Mouse (Mus musculus): ENCODE data around the gene Grb7. TPM values are rescaled to one million over a fixed set of nuclear protein-coding genes. Genes with fewer than 3 reads are reported as not detected.

Gene Grb7
- total and polyA plus RNA-seq, 3 experiments = not detected

GRCm38 (mm10) chr11:98437441-98437840 lies 8.8 kb upstream of the Grb7 start:
- H3K36me3 ChIP-seq (replicated peaks) = peaks cover 18% of the 10 kb centered on the region
- peaks cover 21% of the 10 kb centered on the region for H3K27me3 ChIP-seq (ENCODE audit: insufficient read depth, low read length)
- no peaks in the 10 kb centered on the region for H3K9me3 ChIP-seq (replicated peaks)
- DNase-seq (ENCODE audit: low spot score) (no peak), ATAC-seq (ENCODE audit: extremely low read depth, insufficient number of reproducible peaks, low FRiP score, poor library complexity, severe bottlenecking) (no peak)
- H3K4me1 ChIP-seq (ENCODE audit: insufficient read depth, low read depth, low read length) = peaks cover 12% of the 10 kb centered on the region
- H3K4me3 ChIP-seq (ENCODE audit: low read depth, low read length) = peak overlapping the region; percentile 86; the same call in 1 of the 2 replicates
- TF ChIP-seq POLR2AphosphoS5 (IDR thresholded peaks at IDR 0.05; ENCODE audit: insufficient replicate concordance, low read depth, low read length) (no peak), GATA2 (IDR thresholded peaks at IDR 0.05; ENCODE audit: borderline replicate concordance, low read depth, low read length) (no peak), GATA1 (IDR thresholded peaks at IDR 0.05; ENCODE audit: borderline replicate concordance, low read length) (no peak), CTCF (IDR thresholded peaks at IDR 0.05; ENCODE audit: low read depth, low read length) (no peak), TAL1 (conservative IDR thresholded peaks at IDR 0.05; ENCODE audit: low read depth, low read length) (no peak)

DNA sequence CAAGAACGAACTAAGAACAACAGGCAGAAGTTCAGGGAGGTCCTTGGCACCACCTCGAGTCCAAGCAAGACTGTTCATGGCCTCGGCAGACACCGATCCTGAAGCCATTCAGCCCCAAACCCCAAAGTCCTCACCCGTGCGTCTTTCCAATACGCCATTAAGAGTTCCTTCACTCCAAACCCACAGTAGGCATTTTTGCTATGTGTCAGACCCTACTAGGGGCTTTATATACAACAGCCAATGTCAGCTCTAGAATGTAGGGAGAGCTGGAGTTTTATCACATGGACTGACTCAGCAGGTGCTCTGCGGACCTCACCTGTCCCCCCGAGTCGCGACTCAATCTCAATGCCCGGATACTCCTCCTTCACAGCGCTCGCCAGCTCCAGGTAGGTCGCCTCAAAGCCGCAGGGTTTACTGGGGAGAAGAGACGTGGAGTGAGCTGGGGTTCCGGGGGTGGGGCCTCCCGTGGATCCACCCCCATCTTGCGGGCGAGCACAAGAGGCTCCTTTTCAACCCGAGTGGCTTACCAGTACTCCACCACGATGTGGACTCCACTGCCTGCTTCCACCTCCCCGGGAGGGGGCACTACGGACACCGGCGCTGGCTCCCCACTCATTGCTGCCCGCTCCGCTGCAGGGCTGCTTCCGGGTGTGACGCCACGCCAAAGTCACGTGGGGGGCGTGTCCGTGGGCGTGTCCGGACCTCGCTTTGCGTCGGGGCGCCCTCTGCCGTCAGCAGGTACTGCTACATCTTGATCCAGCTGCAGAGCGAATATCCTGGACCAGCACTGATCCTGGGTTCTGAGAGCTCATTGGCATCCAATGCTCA lies 7.6 kb upstream of the Grb7 start, which contains the start of gene Mien1:
Mien1 (minus strand) TSS at position 661 of the 828 bp plus-strand sequence.
- Histone ChIP-seq H3K27me3 (ENCODE audit: insufficient read depth, low read length) (peaks cover 13% of the 10 kb centered on the region; the same call in 1 of the 2 replicates), H3K4me3 (ENCODE audit: low read depth, low read length) (peak within 1 kb of the TSS; percentile 86), H3K4me1 (ENCODE audit: insufficient read depth, low read depth, low read length) (peaks cover 12% of the 10 kb centered on the region), H3K36me3 (replicated peaks) (peaks cover 18% of the 10 kb centered on the region), H3K9me3 (replicated peaks) (no peaks in the 10 kb centered on the region)
- peak; percentile 90 for DNase-seq (ENCODE audit: low spot score)
- ATAC-seq (ENCODE audit: extremely low read depth, insufficient number of reproducible peaks, low FRiP score, poor library complexity, severe bottlenecking) = peak; percentile 78
- TF ChIP-seq TAL1 (conservative IDR thresholded peaks at IDR 0.05; ENCODE audit: low read depth, low read length) = no peak
- TF ChIP-seq CTCF (IDR thresholded peaks at IDR 0.05; ENCODE audit: low read depth, low read length) = peak; percentile 59
- TF ChIP-seq GATA1 (IDR thresholded peaks at IDR 0.05; ENCODE audit: borderline replicate concordance, low read length) = no peak
- no peak for TF ChIP-seq POLR2AphosphoS5 (IDR thresholded peaks at IDR 0.05; ENCODE audit: insufficient replicate concordance, low read depth, low read length)
- no peak for TF ChIP-seq GATA2 (IDR thresholded peaks at IDR 0.05; ENCODE audit: borderline replicate concordance, low read depth, low read length)

GRCm38 (mm10) chr11:98443688-98444087 lies 2.5 kb upstream of the Grb7 start:
- Histone ChIP-seq H3K4me1 (ENCODE audit: insufficient read depth, low read depth, low read length) (peaks cover 10% of the 10 kb centered on the region), H3K9me3 (replicated peaks) (no peaks in the 10 kb centered on the region), H3K27me3 (ENCODE audit: insufficient read depth, low read length) (peaks cover 38% of the 10 kb centered on the region), H3K36me3 (replicated peaks) (no peaks in the 10 kb centered on the region), H3K4me3 (ENCODE audit: low read depth, low read length) (no peak overlapping the region)
- ATAC-seq (ENCODE audit: extremely low read depth, insufficient number of reproducible peaks, low FRiP score, poor library complexity, severe bottlenecking) = no peak
- TF ChIP-seq CTCF (IDR thresholded peaks at IDR 0.05; ENCODE audit: low read depth, low read length) (no peak), GATA1 (IDR thresholded peaks at IDR 0.05; ENCODE audit: borderline replicate concordance, low read length) (no peak)
- DNase-seq (ENCODE audit: low spot score) = no peak

DNA sequence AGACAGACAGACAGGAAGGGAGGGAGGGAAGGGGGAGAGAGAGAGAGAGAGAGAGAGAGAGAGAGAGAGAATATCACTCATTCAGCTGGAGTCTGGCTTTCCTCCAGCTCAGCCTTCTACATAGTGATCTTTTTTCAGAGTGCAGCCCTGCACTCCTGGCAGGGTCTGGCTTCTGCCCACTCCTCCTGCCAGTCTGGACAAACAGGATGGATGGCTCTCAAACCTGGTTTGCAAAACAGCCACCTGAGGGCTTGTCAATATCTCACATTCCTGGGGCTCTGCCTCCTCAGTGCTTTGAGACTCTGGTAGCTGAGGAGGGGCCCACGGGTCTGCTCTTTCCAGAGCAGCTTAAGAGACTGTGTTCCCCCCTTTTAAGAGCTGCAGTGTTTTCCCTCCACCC lies 956 bp upstream of the Grb7 start:
- Histone ChIP-seq H3K9me3 (replicated peaks) (no peaks in the 10 kb centered on the region), H3K27me3 (ENCODE audit: insufficient read depth, low read length) (peaks cover 48% of the 10 kb centered on the region), H3K4me3 (ENCODE audit: low read depth, low read length) (no peak overlapping the region), H3K36me3 (replicated peaks) (no peaks in the 10 kb centered on the region), H3K4me1 (ENCODE audit: insufficient read depth, low read depth, low read length) (peaks cover 9% of the 10 kb centered on the region)
- ATAC-seq (ENCODE audit: extremely low read depth, insufficient number of reproducible peaks, low FRiP score, poor library complexity, severe bottlenecking) (no peak), DNase-seq (ENCODE audit: low spot score) (no peak)
- TF ChIP-seq POLR2AphosphoS5 (IDR thresholded peaks at IDR 0.05; ENCODE audit: insufficient replicate concordance, low read depth, low read length) (no peak), TAL1 (conservative IDR thresholded peaks at IDR 0.05; ENCODE audit: low read depth, low read length) (no peak), GATA1 (IDR thresholded peaks at IDR 0.05; ENCODE audit: borderline replicate concordance, low read length) (no peak), CTCF (IDR thresholded peaks at IDR 0.05; ENCODE audit: low read depth, low read length) (no peak), GATA2 (IDR thresholded peaks at IDR 0.05; ENCODE audit: borderline replicate concordance, low read depth, low read length) (no peak)

GRCm38 (mm10) chr11:98445679-98446078 lies 515 bp upstream of the Grb7 start:
- ATAC-seq (ENCODE audit: extremely low read depth, insufficient number of reproducible peaks, low FRiP score, poor library complexity, severe bottlenecking) = no peak
- H3K36me3 ChIP-seq (replicated peaks) = no peaks in the 10 kb centered on the region
- peaks cover 52% of the 10 kb centered on the region for H3K27me3 ChIP-seq (ENCODE audit: insufficient read depth, low read length)
- H3K4me3 ChIP-seq (ENCODE audit: low read depth, low read length) = no peak overlapping the region
- no peaks in the 10 kb centered on the region for H3K9me3 ChIP-seq (replicated peaks)
- DNase-seq (ENCODE audit: low spot score) = no peak
- H3K4me1 ChIP-seq (ENCODE audit: insufficient read depth, low read depth, low read length) = peaks cover 9% of the 10 kb centered on the region
- TF ChIP-seq GATA1 (IDR thresholded peaks at IDR 0.05; ENCODE audit: borderline replicate concordance, low read length) (no peak), TAL1 (conservative IDR thresholded peaks at IDR 0.05; ENCODE audit: low read depth, low read length) (no peak), POLR2AphosphoS5 (IDR thresholded peaks at IDR 0.05; ENCODE audit: insufficient replicate concordance, low read depth, low read length) (no peak), CTCF (IDR thresholded peaks at IDR 0.05; ENCODE audit: low read depth, low read length) (no peak), GATA2 (IDR thresholded peaks at IDR 0.05; ENCODE audit: borderline replicate concordance, low read depth, low read length) (no peak)

DNA sequence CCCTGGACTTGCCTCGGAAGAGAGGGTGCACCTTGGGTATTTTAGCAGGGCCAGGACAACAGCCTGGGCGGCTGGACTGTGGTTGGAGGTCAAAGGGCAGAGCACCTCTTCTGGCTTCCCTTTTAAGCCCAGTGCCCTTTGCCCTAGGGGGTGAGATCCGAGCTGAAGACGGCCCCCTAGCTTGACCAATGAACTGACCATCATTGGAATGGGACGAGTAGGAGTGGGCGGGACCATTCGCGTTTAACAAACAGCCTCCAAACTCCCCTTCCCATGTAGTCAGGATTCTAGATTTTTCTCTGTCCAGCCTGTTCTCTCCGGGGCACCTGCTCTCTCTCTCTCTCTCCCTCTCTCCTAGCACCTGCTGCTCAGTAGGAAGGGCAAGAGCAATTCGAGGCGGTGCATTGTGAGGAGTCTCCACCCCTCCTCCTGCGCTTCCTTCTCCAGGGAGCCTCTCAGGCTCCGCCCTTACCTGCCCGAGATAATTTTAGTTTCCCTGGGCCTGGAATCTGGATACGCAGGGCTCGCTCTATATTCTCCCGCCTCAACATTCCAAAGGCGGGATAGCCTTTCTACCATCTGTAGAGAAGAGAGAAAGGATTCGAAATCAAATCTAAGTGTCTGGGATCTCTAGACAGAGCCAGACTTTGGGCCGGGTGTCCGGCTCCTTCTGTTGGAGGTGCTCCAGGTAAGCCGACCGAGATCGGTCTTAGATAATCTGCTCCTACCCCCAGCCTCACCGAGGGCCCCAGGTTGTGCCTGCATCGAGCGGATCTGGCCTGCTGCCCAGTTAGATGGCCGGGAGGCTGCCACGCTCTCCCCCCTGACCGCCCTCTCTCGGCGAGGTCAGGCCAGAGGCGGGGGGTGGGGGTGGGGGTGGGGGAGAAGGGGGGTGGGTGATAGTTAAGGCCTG lies 624 bp downstream of the Grb7 start:
- H3K9me3 ChIP-seq (replicated peaks) = no peaks in the 10 kb centered on the region
- peaks cover 9% of the 10 kb centered on the region for H3K4me1 ChIP-seq (ENCODE audit: insufficient read depth, low read depth, low read length)
- H3K27me3 ChIP-seq (ENCODE audit: insufficient read depth, low read length) = peaks cover 60% of the 10 kb centered on the region
- H3K4me3 ChIP-seq (ENCODE audit: low read depth, low read length) = no peak overlapping the region
- ATAC-seq (ENCODE audit: extremely low read depth, insufficient number of reproducible peaks, low FRiP score, poor library complexity, severe bottlenecking) (no peak), DNase-seq (ENCODE audit: low spot score) (no peak)
- TF ChIP-seq CTCF (IDR thresholded peaks at IDR 0.05; ENCODE audit: low read depth, low read length) = no peak
- no peak for TF ChIP-seq GATA1 (IDR thresholded peaks at IDR 0.05; ENCODE audit: borderline replicate concordance, low read length)
- no peak for TF ChIP-seq TAL1 (conservative IDR thresholded peaks at IDR 0.05; ENCODE audit: low read depth, low read length)
- no peak for TF ChIP-seq GATA2 (IDR thresholded peaks at IDR 0.05; ENCODE audit: borderline replicate concordance, low read depth, low read length)
- no peak for TF ChIP-seq POLR2AphosphoS5 (IDR thresholded peaks at IDR 0.05; ENCODE audit: insufficient replicate concordance, low read depth, low read length)
- no peaks in the 10 kb centered on the region for H3K36me3 ChIP-seq (replicated peaks)
